Mouse (Mus musculus) heart, adult 2 months (tissue): ENCODE data around the gene Olfr1272.

Experiments
- EP300 ChIP-seq: fragments of 200-500 bp; IDR thresholded peaks from 2 replicates; pipeline ENCODE4 v1.6.1; 2011; ENCODE audit warnings: low read depth, low read length, control low read depth; ENCODE audit not compliant: insufficient read depth
- POLR2A ChIP-seq: fragments of 200-500 bp; IDR thresholded peaks from 2 replicates; pipeline ENCODE4 v1.6.1; 2011; ENCODE audit warnings: mild to moderate bottlenecking, low read depth, low read length, control low read depth; ENCODE audit not compliant: insufficient read depth

DNA sequence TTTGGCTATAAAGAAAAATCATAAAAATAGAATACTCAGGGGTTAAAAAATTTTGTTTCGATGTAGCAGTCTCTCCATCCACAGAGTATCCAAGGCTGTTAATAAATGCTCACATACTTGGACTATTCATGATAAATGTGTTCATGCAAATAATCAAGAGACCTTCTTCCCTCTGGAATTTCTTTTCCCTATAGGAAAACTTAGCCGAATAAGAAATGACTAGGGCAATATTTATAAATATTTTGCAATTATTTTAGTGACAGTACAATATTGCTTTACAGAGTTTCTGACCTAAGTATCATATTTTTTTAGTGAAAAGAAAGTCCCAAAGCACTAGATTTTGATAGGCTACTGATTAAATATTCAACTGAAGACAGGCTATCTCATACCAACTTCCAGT lies 21.7 kb downstream of the Olfr1272 start, which contains the start of gene Olfr1271:
- TF ChIP-seq POLR2A (no peak), EP300 (no peak)
